Mouse (Mus musculus) ovary, postnatal 36 days (tissue): ENCODE results near the gene Capg.
A peak's percentile ranks its signal among the peaks of the same experiment; 100 is the strongest.
"Not testable (repeated sequence)": the region's sequence is repeated elsewhere in the genome, so short reads cannot be mapped to it uniquely, and the experiment has no call there.

Experiments used
- DNase-seq: peaks from one replicate; pipeline ENCODE4 v3.0.0; 2022; ENCODE audit warnings: low spot score, mixed read lengths

Capg gene

DNA sequence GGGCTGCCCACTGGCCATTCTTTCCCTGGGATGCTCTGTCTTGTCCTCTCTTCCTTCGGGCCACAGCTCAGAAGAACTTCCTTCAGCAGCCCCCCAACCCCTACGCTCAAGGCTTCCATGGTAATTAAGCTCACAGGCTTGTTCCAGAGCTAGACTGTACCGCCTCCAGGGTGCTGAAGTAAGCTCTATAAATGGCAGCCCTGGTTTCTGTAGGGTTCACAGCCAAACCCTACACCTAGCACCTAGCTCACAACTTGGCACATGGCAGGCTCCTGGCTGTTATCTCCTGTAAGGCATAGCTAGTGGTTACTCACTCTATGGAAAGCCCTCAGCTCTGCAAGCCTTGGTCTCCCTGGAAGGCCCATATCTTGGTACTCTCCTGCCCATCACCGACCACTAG, 11.6 kb upstream of the Capg start:
- DNase-seq, result no peak

DNA sequence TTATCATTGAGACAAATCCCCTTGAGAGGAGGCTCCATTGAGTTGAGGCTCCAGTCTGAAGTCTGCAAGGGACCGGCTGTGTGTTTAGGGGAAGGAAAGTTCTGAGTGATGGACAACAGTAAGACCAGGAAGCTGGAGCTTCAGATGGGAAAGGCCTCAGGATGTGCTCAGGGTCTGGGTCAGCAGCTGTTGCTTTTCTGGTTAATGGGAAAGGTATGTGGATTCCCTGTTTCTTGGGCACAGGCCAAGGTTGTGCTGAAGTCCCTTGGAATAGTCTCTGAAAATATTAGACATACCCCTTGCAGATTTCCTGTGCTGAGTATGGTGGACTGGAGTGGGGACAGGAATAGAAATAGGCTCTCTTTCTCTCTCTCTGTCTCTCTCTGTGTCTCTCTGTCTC, 10.6 kb upstream of the Capg start:
- DNase-seq, result not testable (repeated sequence)

DNA sequence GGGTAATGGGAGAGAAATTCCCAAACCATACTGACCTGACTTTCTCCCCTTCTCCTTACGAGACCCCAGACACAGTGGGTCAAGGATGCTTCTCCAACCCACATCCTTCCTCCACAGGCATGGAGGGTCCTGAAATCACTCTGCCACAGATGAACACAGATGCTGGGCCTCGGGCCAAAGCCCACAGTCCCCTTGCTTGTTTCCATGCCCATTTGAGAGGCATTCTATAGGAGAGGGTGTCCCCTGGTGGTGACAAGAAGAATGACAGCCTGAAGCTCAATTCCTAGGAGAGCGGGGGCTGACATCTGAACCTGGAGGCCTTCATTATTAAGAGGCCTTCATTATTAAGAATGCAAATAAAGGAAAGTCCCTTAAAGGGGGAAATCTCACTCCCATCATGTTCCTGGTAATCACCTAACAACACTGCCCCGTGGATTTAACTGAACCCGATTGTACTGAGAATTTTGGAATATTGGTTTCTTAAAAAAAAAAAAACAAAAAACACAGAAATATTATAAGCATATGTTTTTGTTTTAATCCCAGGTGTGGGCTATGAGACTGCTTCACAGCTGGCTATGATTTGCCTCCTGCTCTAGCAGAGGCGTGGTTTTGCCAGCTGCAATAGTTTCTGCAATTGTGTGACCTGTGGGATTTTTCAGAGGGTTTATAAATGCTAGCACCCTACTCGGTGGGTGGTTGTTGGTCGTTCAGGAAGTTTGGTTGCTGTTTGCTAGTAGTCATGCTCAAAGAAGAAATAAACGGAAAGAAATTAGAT, 10.0 kb upstream of the Capg start:
- peak; percentile 49 for DNase-seq

DNA sequence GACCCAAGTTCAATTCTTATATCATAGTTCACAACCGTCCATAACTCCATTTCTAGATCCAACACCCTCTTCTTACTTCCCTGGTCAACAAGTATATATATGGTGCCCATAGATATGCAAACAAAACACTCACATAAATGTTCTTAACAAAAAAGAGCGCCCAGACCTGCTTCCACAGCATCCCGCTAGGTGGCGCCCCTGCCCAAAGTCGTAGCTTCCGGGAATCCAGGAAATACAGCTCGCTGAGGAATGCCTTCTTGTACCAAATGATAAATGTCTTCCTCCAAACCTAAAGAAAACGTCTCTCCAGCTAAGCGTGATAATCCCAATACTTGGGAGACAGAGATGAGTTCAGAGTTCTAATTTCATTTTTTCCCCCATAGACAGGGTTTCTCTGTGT, 9.0 kb upstream of the Capg start:
- peak; percentile 79 for DNase-seq

DNA sequence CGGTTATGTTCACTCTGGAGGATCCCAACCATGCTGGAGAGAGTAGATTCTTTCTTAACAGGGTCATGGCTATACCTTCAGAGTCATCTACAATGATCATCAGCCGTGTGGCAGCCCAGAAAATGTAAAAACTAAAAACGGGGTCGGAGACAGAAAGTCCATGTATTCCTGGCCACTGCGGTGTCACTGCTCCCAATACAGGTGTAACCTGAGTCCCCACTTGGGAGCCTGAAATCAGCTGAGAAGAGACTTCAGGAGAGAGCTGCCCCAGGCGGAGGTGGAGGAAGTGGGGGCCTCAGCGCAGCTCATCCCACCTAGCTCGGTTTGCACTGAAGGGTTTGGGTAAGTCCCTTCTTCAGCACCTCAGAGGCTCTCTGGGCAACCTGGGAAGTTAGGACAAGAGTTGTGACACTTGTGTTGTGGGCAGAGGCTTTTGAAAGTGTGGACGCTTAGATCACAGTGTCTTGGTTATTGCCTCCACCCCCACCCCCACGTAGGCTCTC, 6.1 kb upstream of the Capg start:
- no peak for DNase-seq

DNA sequence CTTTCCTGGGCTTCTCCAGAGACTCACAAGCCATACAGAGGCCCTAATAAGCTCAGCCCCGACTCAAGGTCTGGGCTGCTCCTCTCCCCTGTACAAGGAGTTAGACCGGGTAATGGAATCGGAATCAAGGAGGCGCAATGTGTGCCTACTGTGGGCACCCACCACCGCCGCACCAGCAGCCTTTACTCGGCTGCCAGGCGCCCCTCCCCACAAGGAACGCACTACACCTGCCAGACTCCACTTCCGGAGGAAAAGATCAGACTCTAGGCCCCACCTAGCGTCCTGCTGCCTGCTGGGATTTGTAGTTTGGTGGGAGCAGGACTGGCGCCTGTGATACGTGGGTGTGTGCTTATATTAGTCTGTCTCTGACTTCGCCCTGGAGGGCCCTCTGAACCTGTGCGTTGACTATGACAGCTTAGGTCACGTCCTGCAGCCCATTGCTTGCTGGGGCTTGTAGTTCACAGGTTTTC, 5.6 kb upstream of the Capg start:
- peak; percentile 79 for DNase-seq

DNA sequence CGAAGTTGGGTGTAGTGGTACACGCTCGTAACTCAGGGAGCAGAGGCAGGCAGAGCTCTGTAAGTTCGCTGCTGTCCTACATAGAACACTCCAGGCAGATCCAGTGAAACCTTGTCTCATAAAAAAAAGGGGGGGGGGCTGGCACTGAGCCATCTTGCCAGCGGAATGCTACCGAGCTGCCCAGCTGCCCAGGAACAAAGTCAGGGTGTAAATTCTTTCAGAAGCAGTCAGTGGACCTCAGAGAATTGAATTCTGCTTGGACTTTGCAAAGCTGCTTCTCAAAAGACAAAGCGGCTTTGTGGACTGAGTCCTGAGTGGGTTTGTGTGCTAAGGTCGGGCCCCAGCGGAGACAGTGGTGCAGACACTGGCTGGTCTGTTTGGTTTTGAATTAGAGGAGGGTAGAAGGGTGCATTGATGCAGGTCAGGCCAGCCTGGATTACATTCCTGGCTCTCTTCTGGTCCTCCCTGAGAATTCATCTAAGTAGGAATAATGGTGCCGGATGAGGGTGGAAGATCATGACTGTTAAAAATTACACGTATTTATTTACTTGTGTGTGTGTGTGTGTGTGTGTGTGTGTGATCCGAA, 833 bp upstream of the Capg start:
- DNase-seq, result no peak

DNA sequence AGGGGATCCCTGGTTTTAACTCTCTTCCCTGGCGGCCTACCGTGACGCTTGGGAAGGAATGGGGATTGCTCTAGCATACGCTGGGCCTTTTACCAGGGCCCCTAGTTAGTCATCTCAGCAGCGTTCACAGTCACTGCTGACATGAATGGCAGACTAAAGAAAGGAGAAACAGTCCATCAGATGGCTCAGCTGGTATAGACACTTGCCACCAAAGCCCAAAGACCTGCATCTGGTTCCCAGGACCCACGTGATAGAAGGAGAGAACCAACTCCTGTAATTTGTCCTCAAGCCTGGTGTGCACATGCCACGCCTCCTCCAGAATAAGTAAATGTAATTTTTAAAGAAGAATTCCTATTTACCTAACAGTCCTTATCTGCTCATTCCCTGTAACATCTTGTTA, 1.2 kb downstream of the Capg start:
- DNase-seq, result no peak

DNA sequence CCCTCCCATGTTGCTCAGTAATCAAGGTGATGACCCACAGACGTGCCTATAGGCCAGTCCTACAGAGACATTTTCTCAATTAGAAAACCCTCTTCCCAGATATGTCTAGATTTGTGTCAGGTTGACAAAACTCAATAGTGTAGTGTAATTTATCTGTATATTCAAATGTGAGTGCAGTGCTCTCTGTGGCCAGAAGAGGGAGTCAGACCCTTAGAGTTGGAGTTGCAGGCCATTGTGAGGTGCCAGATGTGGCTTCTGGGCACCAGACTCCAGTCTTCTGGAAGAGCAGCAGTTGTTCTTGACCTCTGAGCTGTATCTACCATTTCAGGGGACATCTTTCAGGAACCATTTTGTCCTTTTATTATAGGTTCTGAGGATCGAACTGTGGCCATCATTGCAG, 2.9 kb downstream of the Capg start:
- no peak for DNase-seq

DNA sequence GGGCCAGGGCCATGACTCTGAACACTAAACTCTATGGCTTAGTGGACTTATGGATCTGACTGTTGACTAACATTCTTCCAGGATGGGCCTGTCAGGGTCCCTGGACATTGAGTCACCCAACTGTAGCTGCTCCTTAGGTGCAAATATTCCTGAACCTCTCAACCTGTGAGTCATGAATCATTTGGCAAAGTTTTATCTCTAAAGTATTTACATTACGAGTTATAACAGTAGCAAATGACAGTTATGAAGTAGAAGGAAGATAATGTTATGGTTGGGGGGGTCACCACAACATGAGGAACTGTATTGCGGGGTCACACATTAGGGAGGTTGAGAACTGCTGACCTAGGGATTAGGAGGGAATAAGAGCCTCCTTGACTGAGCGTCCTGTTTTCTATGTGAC, 3.7 kb downstream of the Capg start:
- no peak for DNase-seq

DNA sequence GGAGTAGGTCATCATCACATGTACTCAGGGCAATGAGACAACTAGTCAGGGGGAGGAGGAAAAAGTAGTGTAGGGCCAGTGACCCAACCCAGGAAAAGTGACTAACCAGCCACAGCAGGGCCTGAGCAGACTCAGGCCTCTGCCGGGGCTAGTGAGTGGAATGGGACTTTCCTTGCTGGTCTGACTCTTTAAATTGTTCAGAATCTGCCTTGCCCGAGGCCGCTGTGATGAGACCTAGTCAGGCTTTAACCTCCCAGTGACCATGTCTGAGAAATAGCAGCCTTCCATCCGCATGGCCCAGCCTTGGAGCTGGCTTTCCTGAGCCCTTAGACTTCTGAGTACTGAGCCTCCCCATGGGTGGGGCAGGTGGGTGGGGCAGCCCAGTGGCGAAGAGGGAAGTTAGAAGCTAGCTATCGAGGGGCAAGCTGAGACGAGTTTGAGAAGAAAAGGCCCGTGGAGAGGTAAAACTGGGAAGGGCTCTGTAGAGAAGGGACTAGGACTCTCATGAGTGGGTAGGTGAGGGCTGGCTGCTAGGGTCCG, 4.9 kb downstream of the Capg start:
- no peak for DNase-seq

DNA sequence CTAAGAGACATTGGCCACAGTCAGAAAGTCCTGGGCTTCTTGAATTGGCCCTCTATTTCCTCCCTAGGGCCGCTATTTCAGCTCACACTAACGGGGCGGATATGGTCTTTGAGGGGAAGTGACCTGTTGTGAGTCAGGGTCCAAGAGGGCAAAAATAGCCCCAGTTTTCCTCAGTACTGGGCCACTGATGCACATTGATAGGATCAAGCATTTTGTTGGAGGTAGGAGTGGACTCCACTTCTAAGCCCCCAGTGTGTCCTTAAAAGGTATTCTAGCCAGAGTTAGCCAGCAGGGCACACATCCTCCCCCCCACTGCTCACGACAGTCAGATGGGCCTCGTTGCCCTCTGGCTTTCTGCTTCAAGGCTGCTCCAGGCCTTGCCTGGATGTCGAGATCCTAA, 5.8 kb downstream of the Capg start:
- no peak for DNase-seq

DNA sequence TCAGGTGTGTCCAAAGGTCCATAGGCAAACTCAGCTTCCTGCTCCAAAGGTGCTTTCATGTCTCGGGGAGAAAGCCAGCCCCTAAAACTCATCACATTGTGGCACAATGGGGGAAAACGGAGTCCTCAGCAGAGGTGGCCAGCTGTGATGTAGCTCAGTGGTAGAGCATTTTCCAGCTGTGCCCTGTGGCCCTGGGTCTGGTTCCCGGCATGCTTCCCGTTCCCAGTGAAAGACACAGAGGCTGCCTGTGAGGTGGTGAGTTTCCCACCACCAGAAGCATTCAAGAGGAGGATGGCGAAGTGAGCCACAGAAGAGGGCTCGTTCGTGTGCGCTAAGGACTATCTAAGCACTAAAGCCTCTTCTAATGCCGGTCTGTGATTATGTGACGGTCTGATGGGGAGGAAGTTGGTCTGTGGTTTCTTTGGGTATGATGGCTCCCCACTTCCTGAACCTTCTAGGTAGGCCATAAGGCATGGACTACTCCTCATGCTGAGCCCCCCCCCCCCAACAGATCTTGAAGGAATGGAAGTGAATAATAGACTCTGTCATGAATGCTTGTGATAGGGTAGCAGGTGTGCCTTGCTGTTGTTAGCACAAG, 6.4 kb downstream of the Capg start:
- no peak for DNase-seq

DNA sequence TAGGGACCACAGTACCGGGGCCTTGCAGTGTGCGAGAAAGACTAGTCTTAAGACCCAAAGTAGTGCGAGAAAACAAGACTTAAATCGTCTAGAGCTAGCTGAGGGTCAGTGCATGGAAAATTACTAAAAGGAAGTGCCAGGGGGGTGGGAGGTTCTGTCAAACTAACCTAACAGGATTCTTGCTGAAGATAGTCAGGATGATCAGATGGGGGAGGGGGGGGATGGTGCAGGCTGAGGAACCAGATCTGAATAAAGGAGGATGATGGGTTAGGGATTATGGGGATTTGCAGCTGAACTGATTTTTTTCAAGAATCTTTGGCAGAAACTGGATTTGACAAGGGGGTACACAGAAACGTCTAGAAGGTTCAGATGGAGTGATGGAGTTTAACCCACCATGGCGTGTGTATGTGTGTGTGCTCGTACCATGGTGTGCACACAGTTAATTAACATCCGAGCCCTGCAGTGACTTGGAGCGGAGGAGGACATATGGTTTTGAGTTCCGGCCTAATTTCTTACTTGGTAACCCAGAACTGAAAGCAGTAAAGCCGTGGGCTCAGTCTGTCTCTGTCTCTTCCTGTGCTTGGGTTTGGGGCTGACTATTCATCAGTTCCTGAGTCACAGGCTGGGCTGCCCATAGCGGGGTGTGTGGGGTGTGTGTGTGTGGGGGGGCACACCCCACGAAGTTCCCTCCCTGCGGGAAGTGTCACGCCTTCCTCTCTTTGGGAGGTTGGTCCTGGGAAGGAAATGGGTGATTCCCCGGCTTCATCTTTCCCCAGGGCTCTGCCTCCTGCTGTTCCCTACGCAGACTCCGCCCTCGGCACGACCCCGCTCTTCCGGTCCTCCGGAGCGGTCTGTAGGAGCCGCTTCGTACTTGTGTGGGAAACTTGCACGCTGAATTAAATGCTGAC, 8.2 kb downstream of the Capg start:
- peak; percentile 60 for DNase-seq

DNA sequence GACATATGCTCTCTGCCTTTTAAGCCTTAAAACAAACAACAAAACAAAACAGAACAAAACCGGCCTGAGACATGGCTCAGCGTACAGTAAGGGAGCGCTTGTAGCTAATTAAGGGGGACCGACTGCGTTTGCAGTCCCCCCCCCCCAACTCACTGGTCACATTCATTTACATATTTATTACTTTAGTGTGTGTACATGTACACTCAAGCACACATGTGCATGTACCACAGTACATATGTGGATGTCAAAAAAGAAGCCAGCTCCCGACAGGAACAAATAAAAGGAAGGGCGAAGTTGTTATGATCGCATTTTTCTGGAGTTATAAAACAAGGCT, 8.9 kb downstream of the Capg start:
- no peak for DNase-seq

DNA sequence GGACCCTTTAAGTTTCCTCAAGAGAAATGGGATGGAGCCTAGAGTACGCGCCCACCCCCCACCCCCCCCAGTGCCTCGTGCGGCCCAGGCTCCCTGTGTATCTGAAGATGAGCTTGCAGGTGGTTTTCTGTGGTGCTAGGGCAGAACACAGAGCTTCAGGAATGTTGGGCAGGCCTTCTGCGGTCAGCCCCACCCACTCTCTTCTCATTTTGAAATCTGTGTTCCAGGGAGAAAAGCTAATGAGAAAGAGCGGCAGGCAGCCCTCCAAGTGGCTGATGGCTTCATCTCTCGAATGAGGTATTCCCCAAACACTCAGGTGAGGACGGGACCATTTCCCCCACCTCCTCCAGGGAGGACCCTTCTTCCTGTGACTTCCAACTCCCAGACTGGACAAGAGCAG, 16.6 kb downstream of the Capg start:
- no peak for DNase-seq

DNA sequence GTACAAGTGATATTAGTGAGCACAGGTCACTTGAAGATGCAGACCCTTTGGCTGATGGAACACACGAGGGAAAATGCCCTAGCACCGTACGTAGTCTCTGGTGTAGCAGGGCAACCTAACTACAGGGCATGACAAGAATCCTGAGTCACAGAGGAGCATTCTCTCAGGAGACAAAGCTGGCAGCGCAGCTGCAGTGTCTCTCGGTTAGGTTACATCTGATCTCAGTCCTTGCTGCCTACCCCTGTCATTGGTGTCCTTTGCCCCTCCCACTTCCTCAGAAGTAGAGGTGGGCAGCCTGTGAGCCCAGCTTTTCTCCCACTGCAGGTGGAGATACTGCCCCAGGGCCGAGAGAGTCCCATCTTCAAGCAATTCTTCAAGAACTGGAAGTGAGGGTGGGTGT, 18.3 kb downstream of the Capg start:
- no peak for DNase-seq

DNA sequence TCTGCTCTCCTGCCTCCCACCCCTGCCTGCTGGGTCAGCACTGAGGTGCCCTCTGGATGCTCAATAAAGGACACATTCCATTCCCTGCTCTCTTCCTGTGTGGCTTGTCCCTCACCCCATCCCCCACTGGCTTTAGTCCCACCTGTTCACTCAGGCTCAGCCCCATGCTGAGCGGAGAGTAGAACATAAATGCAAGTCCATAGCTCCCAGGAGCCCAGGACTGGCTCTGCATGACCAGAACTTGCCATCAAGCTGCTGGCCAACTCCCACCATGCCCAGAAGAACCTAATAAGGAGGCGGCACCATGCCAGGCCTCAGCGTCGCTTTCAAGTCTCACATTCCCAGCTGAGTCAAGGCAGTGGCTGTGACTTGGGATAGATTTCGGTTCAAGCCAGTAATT, 18.7 kb downstream of the Capg start:
- DNase-seq, result no peak

DNA sequence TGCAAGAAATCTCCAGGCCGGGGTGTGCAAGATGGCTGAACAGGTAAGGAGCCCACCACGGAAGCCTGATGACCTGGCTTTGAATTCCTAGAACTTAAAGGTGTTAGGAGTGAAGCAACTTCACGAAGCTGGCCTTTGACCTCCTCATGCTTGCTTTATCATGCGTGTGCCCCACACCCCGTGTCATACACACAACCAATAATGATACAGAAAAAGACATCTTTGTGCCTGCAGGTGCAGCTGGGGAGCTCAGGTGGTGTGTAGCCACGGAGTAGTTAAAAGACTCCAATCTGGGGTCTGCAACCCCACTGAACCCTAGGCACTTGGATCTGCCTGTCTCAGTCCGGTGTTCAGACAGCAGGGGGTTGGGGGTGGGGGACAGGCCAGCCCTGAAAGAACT, 21.3 kb downstream of the Capg start:
- DNase-seq, result no peak

DNA sequence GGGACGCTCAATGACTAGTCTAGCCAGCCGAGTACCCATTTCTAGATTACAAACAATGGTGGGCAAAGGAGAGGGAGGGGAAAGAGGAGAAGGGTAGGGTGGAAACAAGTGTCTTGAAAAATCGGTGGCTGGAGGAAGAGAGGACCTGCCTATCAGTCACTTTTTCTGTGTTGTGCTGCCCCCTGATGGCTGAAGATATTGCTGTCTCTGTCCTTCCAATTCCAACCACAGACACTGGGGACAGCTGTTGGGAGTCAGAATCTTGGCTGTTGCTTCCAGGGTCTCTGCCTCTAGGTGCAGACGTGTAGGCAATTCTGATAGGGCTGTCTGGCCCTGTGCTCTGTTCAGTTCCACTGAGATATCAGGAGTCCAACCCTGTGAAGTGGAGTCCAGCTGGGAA, 21.9 kb downstream of the Capg start:
- peak; percentile 78 for DNase-seq

DNA sequence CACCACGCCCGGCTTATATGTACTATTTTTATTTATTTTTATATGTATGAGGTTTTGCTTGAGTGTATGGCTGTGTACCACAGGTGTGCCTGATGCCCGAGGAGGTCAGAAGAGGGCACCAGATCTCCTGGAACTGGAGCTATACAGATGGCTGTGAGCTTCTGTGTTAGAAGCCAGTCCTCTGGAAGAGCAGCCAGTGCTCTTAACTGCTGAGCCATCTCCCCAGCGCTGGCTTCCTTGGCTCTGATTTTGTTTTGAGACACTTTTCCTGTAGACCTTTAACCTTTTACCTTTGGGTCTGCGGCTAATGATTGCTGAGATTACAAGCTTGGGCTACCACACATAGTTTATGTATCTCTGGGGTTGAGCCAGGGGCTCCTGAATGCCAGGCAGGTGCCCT, 23.3 kb downstream of the Capg start:
- no peak for DNase-seq

DNA sequence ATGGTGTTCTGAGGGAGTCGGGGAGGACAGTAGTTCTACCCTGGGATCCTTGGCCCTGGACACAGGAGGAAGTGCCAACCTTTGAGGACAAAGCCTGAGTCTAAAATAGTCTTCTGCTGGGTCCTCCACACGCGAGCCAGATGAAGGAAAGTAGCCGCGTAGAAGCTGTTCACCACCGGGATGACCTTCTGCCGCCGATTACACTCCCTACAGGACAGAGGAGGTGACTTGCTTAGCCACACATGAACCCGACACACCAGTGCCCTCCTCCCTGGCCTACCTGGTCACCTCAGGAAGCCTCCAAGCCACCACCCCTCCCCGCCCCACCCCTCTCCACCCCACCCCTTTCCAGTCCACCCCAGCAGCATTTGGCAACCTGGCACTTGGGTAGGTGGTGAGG, 24.5 kb downstream of the Capg start:
- DNase-seq, result no peak
